Mouse (Mus musculus): ENCODE measurements around the gene Adipoq.

- no peak for TF ChIP-seq CTCF (IDR thresholded peaks at IDR 0.05; ENCODE audit: low read depth)
- no peak for TF ChIP-seq EP300 (optimal IDR thresholded peaks at IDR 0.05)
Measured at GRCm38 (mm10) chr16:23201498-23201897, 55.2 kb downstream of the Adipoq start.
